Mouse (Mus musculus): ENCODE measurements at regions not wholly inside any gene's neighbourhood (a gene's known extent, or its start where the extent isn't known, plus 50 kb on each side); places are given as distances from the start of the nearest gene placed in this dataset.
A peak's percentile ranks its signal among the peaks of the same experiment; 100 is the strongest.

GRCm38 (mm10) chr7:88544393-88544792 is 114.3 kb downstream of the Rab38 start:
- DNase-seq (ENCODE audit: low read depth, low spot score): peak; percentile 35

- no peak for DNase-seq (ENCODE audit: low read depth, low spot score)
Measured at GRCm38 (mm10) chr7:88544976-88545654, 115.0 kb downstream of the Rab38 start.

- no peak for DNase-seq (ENCODE audit: low read depth, low spot score)
Measured at GRCm38 (mm10) chr7:88575073-88575472, 145.0 kb downstream of the Rab38 start.

GRCm38 (mm10) chr7:88600781-88601180 is 170.7 kb downstream of the Rab38 start:
- DNase-seq (ENCODE audit: low read depth, low spot score): no peak

Measured in CD4-positive helper T cell, adult 2 months (primary cell).